Comparison of ENCODE assay signal across 8 mouse cellular contexts in the genomic region with DNA sequence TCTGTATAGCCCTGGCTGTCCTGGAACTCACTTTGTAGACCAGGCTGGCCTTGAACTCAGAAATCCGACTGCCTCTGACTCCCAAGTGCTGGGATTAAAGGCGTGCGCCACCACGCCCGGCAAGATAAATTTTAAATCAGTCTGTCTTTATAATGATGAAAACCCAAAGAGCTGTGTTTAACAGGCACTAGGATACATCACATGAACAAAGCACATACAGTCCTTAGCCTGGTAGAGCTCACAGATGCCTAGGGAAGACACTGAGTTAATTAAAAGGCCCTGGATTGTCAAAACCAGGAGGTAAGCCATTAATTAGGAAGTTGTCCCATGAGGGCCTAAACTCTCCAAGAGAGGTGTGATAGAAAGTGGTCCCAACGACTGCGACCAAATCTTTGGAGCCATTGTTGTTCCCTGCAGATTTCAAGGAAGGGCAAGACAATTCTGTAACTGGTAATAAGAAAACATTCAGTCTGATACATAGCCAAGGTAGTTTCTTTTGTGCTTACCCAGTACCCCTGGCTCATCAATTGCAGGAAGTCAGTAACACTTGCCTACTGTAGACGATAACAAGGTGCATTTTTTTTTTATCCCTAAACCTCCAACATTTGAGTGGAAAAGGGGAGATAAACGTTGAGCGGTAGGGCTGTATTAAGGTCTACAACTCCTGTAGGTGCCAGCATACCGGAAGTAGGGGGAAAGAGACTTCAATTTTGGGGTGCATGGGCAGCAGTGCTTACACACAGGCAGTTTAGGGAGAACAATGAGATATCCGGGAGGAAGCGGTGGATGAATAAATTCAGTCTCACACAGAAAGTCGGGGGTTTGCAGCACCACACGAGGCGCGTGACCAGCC. TPM values are rescaled to one million over a fixed set of nuclear protein-coding genes. Genes with fewer than 3 reads are reported as not detected.
DNase-seq lines count a peak whose midpoint lies in the region; ATAC-seq and TF ChIP-seq lines count a peak whose summit lies in the region.

No protein-coding gene starts in this region.

- in situ Hi-C loops in ES-E14 (cut with MboI; ENCODE audit: low sequenced_read_pairs in 2 of 2, unreplicated experiment in 2 of 2), result no loop called here

- H3K4me1 ChIP-seq in heart, embryonic 13.5 days, result peaks cover 40% of the 10 kb centered on the region
- H3K4me1 ChIP-seq in ES-E14 (ENCODE audit: control insufficient read depth in 2 of 2, insufficient read depth in 2 of 2, low read length in 2 of 2, poor library complexity in 1 of 2), result peaks cover 1 to 6% of the 10 kb centered on the region in 2 experiments; a peak in 3 of 4 replicates
- H3K4me1 ChIP-seq in forebrain, embryonic 13.5 days, result peaks cover 43% of the 10 kb centered on the region
- peaks cover 16 to 18% of the 10 kb centered on the region in 2 experiments for H3K4me1 ChIP-seq in liver, embryonic 14.5 days (replicated peaks; ENCODE audit: control insufficient read depth in 2 of 2, insufficient read depth in 2 of 2, low read length in 1 of 2)

- TF ChIP-seq EP300 in liver, embryonic 14.5 days (IDR thresholded peaks at IDR 0.05; ENCODE audit: low read depth), result no peak

- 36% methylated on average over 17 of the region's 17 CpGs for WGBS in heart, embryonic 13.5 days
- 31% methylated on average over 17 of the region's 17 CpGs for WGBS in forebrain, embryonic 13.5 days
- WGBS in liver, embryonic 14.5 days (ENCODE audit: insufficient replicate concordance), result 35% methylated on average over 17 of the region's 17 CpGs

- H3K27me3 ChIP-seq in heart, embryonic 13.5 days (replicated peaks), result no peaks in the 10 kb centered on the region
- H3K27me3 ChIP-seq in forebrain, embryonic 13.5 days, result no peaks in the 10 kb centered on the region
- no peaks in the 10 kb centered on the region for H3K27me3 ChIP-seq in liver, embryonic 14.5 days (ENCODE audit: control insufficient read depth, insufficient read depth, low read length)

- H3K4me3 ChIP-seq in heart, embryonic 13.5 days, result peak overlapping the region; percentile 93
- peak overlapping the region; percentile 87 to 89 for H3K4me3 ChIP-seq in ES-E14 (ENCODE audit: insufficient read depth in 1 of 2, low read depth in 1 of 2, low read length in 2 of 2, poor library complexity in 1 of 2, severe bottlenecking in 1 of 2)
- peak overlapping the region; percentile 89 for H3K4me3 ChIP-seq in forebrain, embryonic 13.5 days
- H3K4me3 ChIP-seq in liver, embryonic 14.5 days (ENCODE audit: insufficient read depth in 1 of 2, low read depth in 2 of 2, low read length in 2 of 2), result peak overlapping the region; percentile 71 to 92

- peak overlapping the region; percentile 100 for H3K9ac ChIP-seq in heart, embryonic 13.5 days
- peak overlapping the region; percentile 94 for H3K9ac ChIP-seq in ES-E14 (ENCODE audit: insufficient read depth, low read depth, low read length, poor library complexity, severe bottlenecking)
- H3K9ac ChIP-seq in forebrain, embryonic 13.5 days, result peak overlapping the region; percentile 71
- H3K9ac ChIP-seq in liver, embryonic 14.5 days (replicated peaks), result peak overlapping the region; percentile 82

- H3K27ac ChIP-seq in heart, embryonic 13.5 days (replicated peaks), result peak overlapping the region; percentile 98
- peak overlapping the region; percentile 75 for H3K27ac ChIP-seq in ES-E14 (ENCODE audit: insufficient read depth, low read depth, low read length, poor library complexity, severe bottlenecking)
- H3K27ac ChIP-seq in forebrain, embryonic 13.5 days, result peak overlapping the region; percentile 98
- peak overlapping the region; percentile 64 for H3K27ac ChIP-seq in liver, embryonic 14.5 days

- H3K36me3 ChIP-seq in heart, embryonic 13.5 days, result peaks cover 4% of the 10 kb centered on the region; the same call in 1 of the 2 replicates
- H3K36me3 ChIP-seq in ES-E14 (ENCODE audit: control insufficient read depth, insufficient read depth, low read length, poor library complexity, severe bottlenecking), result no peaks in the 10 kb centered on the region
- H3K36me3 ChIP-seq in forebrain, embryonic 13.5 days (ENCODE audit: poor library complexity, severe bottlenecking), result no peaks in the 10 kb centered on the region
- H3K36me3 ChIP-seq in liver, embryonic 14.5 days (replicated peaks; ENCODE audit: control insufficient read depth, insufficient read depth, low read depth), result no peaks in the 10 kb centered on the region

- peak overlapping the region; percentile 69 for H3K4me2 ChIP-seq in heart, embryonic 13.5 days
- peak overlapping the region; percentile 62 for H3K4me2 ChIP-seq in forebrain, embryonic 13.5 days
- peak overlapping the region; percentile 95 for H3K4me2 ChIP-seq in liver, embryonic 14.5 days (ENCODE audit: low read depth)

- DNase-seq in heart, adult 18-20 months, result no peak
- no peak for DNase-seq in ES-E14 (ENCODE audit: low read depth, low spot score)
- peak in 1 of 3 experiments; percentile 15 for DNase-seq in liver, embryonic 14.5 days (ENCODE audit: low read depth in 3 of 3, low spot score in 3 of 3)
- no peak for DNase-seq in layer of hippocampus, adult 9-10 months (ENCODE audit: low spot score)
- DNase-seq in embryo, embryonic 10 days (ENCODE audit: low spot score), result no peak
- no peak for DNase-seq in urinary bladder, postnatal 14 days (ENCODE audit: low spot score)

- H3K9me3 ChIP-seq in heart, embryonic 13.5 days, result no peaks in the 10 kb centered on the region
- H3K9me3 ChIP-seq in ES-E14 (ENCODE audit: control insufficient read depth, insufficient read depth, low read depth, low read length), result no peaks in the 10 kb centered on the region
- 0 out of 2 replicates have a peak, but pooled peaks cover 3% of the 10 kb centered on the region for H3K9me3 ChIP-seq in forebrain, embryonic 13.5 days (replicated peaks)
- no peaks in the 10 kb centered on the region for H3K9me3 ChIP-seq in liver, embryonic 14.5 days (ENCODE audit: control insufficient read depth, low read length)

- no peak for TF ChIP-seq CTCF in liver, embryonic 14.5 days (IDR thresholded peaks at IDR 0.05; ENCODE audit: low read depth)

- no peak for ATAC-seq in heart, embryonic 13.5 days (ENCODE audit: extremely low read depth, insufficient number of reproducible peaks, low FRiP score, low TSS enrichment)
- peak; percentile 6; the same call in 1 of the 2 replicates for ATAC-seq in forebrain, embryonic 13.5 days
- peak; percentile 31; the same call in 1 of the 2 replicates for ATAC-seq in liver, embryonic 14.5 days (ENCODE audit: insufficient read depth)

TF ChIP-seq in ES-E14, 5 proteins besides CTCF, POLR2A, EP300 and RAD21:
- TF ChIP-seq MAFK (IDR thresholded peaks at IDR 0.05; ENCODE audit: insufficient read depth, low read depth, low read length) (no peak), CHD2 (IDR thresholded peaks at IDR 0.05; ENCODE audit: low read depth, low read length) (no peak), ZC3H11A (IDR thresholded peaks at IDR 0.05; ENCODE audit: borderline replicate concordance, low read depth, low read length) (no peak), ZNF384 (IDR thresholded peaks at IDR 0.05; ENCODE audit: low read depth, low read length) (no peak)

RNA-seq across cellular contexts. Expression of gene Pum2, which starts 0.6 kb away (rescaled TPM):
- polyA plus RNA-seq in heart, embryonic 13.5 days (2015; fragmentation: Nextera tagmentation; extraction: Ambion mirVana), result 24.0 and 25.3 TPM in 2 replicates
- 100 to 1,000 TPM; 141 to 144 TPM for total RNA-seq in heart, adult 18-20 months (2021)
- total RNA-seq in ES-E14 (2012; rRNA removed), result 74.8 and 75.2 TPM in 2 replicates
- 70.5 and 77.7 TPM in 2 replicates for polyA plus RNA-seq in forebrain, embryonic 13.5 days (2015; fragmentation: Nextera tagmentation; extraction: Ambion mirVana)
- 17.3 and 20.6 TPM in 2 replicates for polyA plus RNA-seq in liver, embryonic 14.5 days (2012; rRNA removed)
- polyA plus RNA-seq in liver, embryonic 14.5 days (2014; fragmentation: Nextera tagmentation; extraction: Ambion mirVana), result 18.4 and 20.8 TPM in 2 replicates
